Mouse (Mus musculus) intestine, postnatal 0 days (tissue): ENCODE results near the gene Klk8. TPM values are rescaled to one million over a fixed set of nuclear protein-coding genes. Genes with fewer than 3 reads are reported as not detected.

ENCODE experiments used
- ATAC-seq: fragments of 200-750 bp; cut with Nextera tagmentation; 2 replicates; pipeline ENCODE4 v1.8.0; 2017; ENCODE audit warnings: mild to moderate bottlenecking, moderate TSS enrichment, moderate library complexity
- H3K27ac ChIP-seq: fragments of 300-500 bp; sonication (generic); 2 replicates; pipeline ENCODE4 v1.5.1; 2014; ENCODE audit warnings: mild to moderate bottlenecking, low read depth, low read length, moderate library complexity
- H3K27me3 ChIP-seq: fragments of 300-500 bp; sonication (generic); replicated peaks from 2 replicates; pipeline ENCODE4 v1.6.1; 2014; ENCODE audit warnings: low read length, mixed read lengths; ENCODE audit not compliant: control insufficient read depth, insufficient read depth
- H3K36me3 ChIP-seq: fragments of 300-500 bp; sonication (generic); 2 replicates; pipeline ENCODE4 v1.6.1; 2014; ENCODE audit warnings: mild to moderate bottlenecking, moderate library complexity; ENCODE audit not compliant: control insufficient read depth, insufficient read depth
- H3K4me1 ChIP-seq: fragments of 300-500 bp; sonication (generic); replicated peaks from 2 replicates; pipeline ENCODE4 v1.6.1; 2014; ENCODE audit warnings: antibody characterized with exemption, low read length, mixed read lengths; ENCODE audit not compliant: control insufficient read depth, insufficient read depth
- H3K4me2 ChIP-seq: fragments of 300-500 bp; sonication (generic); replicated peaks from 2 replicates; pipeline ENCODE4 v1.6.1; 2014; ENCODE audit warnings: low read depth, mild to moderate bottlenecking, moderate library complexity
- H3K4me3 ChIP-seq: fragments of 300-500 bp; sonication (generic); 2 replicates; pipeline ENCODE4 v1.5.1; 2014; ENCODE audit warnings: low read depth, low read length
- H3K9ac ChIP-seq: fragments of 300-500 bp; sonication (generic); 2 replicates; pipeline ENCODE4 v1.6.1; 2014; ENCODE audit warnings: mild to moderate bottlenecking, low read depth, low read length
- H3K9me3 ChIP-seq: fragments of 300-500 bp; sonication (generic); 2 replicates; pipeline ENCODE4 v1.6.1; 2016; ENCODE audit warnings: mixed run types; ENCODE audit not compliant: control insufficient read depth
- CTCF ChIP-seq: sonication (generic); IDR thresholded peaks from 2 replicates; pipeline ENCODE4 v1.5.1; 2016; ENCODE audit warnings: low read depth, mild to moderate bottlenecking, control low read depth, antibody characterized with exemption, moderate library complexity
- WGBS: fragments of 180-500 bp; shearing (Covaris S2); extraction: QIAGEN DNeasy Blood & Tissue Kit; methylation state at CpG from one replicate; pipeline ENCODE4 v1.1.7; 2014; 5-methylcytosine and 5-hydroxymethylcytosine counted together
- polyA plus RNA-seq: library from polyadenylated mRNA; unstranded; fragments of >200 nt; fragmentation: Nextera tagmentation; extraction: Ambion mirVana; gene quantifications from 2 replicates; pipeline ENCODE4 v1.2.1, GENCODE M21; 2015

The Klk8 gene
- polyA plus RNA-seq, 1 experiment from 2014 or later = 3.5 TPM

GRCm38 (mm10) chr7:43777423-43777822, 20.0 kb upstream of the Klk8 start:
- Histone ChIP-seq H3K27ac (no peak overlapping the region), H3K9ac (no peak overlapping the region), H3K9me3 (no peaks in the 10 kb centered on the region), H3K4me2 (no peak overlapping the region), H3K36me3 (no peaks in the 10 kb centered on the region), H3K4me3 (no peak overlapping the region), H3K27me3 (no peaks in the 10 kb centered on the region), H3K4me1 (no peaks in the 10 kb centered on the region)
- 87% methylated on average over 12 of the region's 12 CpGs for WGBS
- TF ChIP-seq CTCF = no peak
- ATAC-seq = no peak

GRCm38 (mm10) chr7:43778176-43778970, 19.0 kb upstream of the Klk8 start:
- Histone ChIP-seq H3K4me2 (no peak overlapping the region), H3K27me3 (0 out of 2 replicates have a peak, but pooled peaks cover 6% of the 10 kb centered on the region), H3K36me3 (no peaks in the 10 kb centered on the region), H3K9me3 (no peaks in the 10 kb centered on the region), H3K9ac (no peak overlapping the region), H3K27ac (no peak overlapping the region), H3K4me1 (0 out of 2 replicates have a peak, but pooled peaks cover 2% of the 10 kb centered on the region), H3K4me3 (no peak overlapping the region)
- ATAC-seq = no peak
- 89% methylated on average over 10 of the region's 10 CpGs for WGBS
- no peak for TF ChIP-seq CTCF

DNA sequence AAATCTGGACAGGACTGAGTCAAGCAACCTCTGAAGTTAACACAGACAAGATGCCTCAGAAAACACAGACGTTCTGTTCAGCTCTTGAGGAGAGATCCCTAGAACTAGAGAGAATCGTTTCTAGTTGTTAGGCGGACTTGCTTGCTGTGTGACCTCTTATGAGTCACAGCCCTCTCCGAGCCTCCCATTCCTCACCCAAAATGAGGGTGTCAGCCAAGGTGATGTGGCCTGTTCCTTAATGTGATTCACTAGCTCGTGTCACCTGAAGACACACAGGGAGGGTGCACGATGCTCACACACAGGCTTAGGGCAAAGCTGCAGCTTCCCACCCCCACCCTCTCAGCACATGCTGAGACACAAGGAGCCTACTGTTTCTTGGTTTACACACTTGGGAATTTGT, 17.1 kb upstream of the Klk8 start:
- H3K4me2 ChIP-seq = no peak overlapping the region

DNA sequence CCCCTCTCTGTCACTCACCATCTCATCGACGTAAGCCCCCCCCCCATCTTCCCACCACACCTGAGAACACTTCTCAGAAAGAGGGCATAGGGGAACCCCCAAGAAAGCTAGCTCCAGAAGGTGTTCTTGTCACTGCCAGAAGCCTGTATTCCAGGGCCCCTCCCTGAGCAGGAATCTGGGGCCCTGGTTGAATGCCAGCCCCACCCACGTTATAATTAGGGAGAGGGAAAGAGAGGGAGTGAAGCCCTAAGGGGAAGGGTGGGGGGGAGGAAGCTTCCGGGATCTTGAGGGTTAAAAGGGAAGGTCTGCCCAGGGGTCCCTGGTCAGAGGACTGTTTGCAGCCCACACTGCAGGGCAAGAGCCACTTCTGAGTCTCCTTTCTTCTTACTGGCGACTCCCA, 16.6 kb upstream of the Klk8 start, which contains the start of gene Klk10:
Gene Klk10, plus strand, starts transcription at position 290 of the 400 bp plus-strand sequence.
- no peak for TF ChIP-seq CTCF
- H3K36me3 ChIP-seq = no peaks in the 10 kb centered on the region
- 30% methylated on average over 5 of the region's 5 CpGs for WGBS
- H3K4me3 ChIP-seq = no peak within 1 kb of the TSS
- H3K9ac ChIP-seq = no peak within 1 kb of the TSS
- H3K4me2 ChIP-seq = no peak within 1 kb of the TSS
- no peak within 1 kb of the TSS for H3K27ac ChIP-seq
- no peak for ATAC-seq
- 0 out of 2 replicates have a peak, but pooled peaks cover 2% of the 10 kb centered on the region for H3K4me1 ChIP-seq
- 0 out of 2 replicates have a peak, but pooled peaks cover 6% of the 10 kb centered on the region for H3K27me3 ChIP-seq
- H3K9me3 ChIP-seq = no peaks in the 10 kb centered on the region

More for the DNA sequence above, 17.1 kb upstream of the Klk8 start:
- no peak for TF ChIP-seq CTCF
- Histone ChIP-seq H3K4me3 (no peak overlapping the region), H3K36me3 (no peaks in the 10 kb centered on the region), H3K27me3 (0 out of 2 replicates have a peak, but pooled peaks cover 6% of the 10 kb centered on the region), H3K9me3 (no peaks in the 10 kb centered on the region), H3K9ac (no peak overlapping the region), H3K4me1 (0 out of 2 replicates have a peak, but pooled peaks cover 2% of the 10 kb centered on the region), H3K27ac (no peak overlapping the region)
- WGBS = 46% methylated on average over 6 of the region's 6 CpGs
- ATAC-seq = no peak

- H3K9ac ChIP-seq = no peak overlapping the region
- H3K4me1 ChIP-seq = 0 out of 2 replicates have a peak, but pooled peaks cover 2% of the 10 kb centered on the region
- H3K4me3 ChIP-seq = no peak overlapping the region
- 0 out of 2 replicates have a peak, but pooled peaks cover 6% of the 10 kb centered on the region for H3K27me3 ChIP-seq
- TF ChIP-seq CTCF = no peak
- WGBS = 91% methylated on average over 11 of the region's 11 CpGs
- no peak overlapping the region for H3K4me2 ChIP-seq
- ATAC-seq = no peak
- H3K27ac ChIP-seq = no peak overlapping the region
- no peaks in the 10 kb centered on the region for H3K9me3 ChIP-seq
- no peaks in the 10 kb centered on the region for H3K36me3 ChIP-seq
These were observed 15.8 kb upstream of the Klk8 start for GRCm38 (mm10) chr7:43781541-43781940.
